ENCODE assay signal across 8 mouse cellular contexts in the genomic region with DNA sequence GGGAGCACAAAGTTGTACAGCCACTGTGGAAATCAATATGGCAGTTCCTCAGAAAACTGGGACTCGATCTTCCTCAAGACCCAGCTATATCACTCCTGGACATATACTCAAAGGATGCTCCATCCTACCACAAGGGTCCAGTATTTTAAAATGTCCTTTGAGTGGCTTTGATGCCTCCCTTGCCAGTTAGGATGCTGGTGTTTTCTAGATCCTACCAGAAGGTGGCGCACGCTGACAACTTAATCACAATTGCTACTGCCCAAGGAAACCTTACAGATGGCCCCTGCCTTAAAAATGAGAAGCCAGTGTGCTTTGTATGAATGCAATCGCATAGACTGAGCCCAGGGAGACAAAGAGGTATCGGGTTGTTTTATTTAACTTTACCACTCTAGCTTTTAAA. TPM values are rescaled to one million over a fixed set of nuclear protein-coding genes. Genes with fewer than 3 reads are reported as not detected.
DNase-seq lines count a peak whose midpoint lies in the region; ATAC-seq lines count a peak whose summit lies in the region.

No protein-coding gene starts in this region.

- H3K4me1 ChIP-seq in liver, embryonic 12.5 days, result no peaks in the 10 kb centered on the region

- WGBS in liver, embryonic 12.5 days (ENCODE audit: insufficient replicate concordance), result 12% methylated on average over 5 of the region's 5 CpGs

- no peaks in the 10 kb centered on the region for H3K9me3 ChIP-seq in liver, embryonic 12.5 days (replicated peaks)

- DNase-seq in liver, result peak; percentile 68
- peak; percentile 68 to 80 for DNase-seq in cerebellum, postnatal 4 days (ENCODE audit: low spot score in 2 of 2)
- peak; percentile 41 to 59 for DNase-seq in gastrocnemius, adult 8-10 months (ENCODE audit: low spot score in 2 of 2)
- DNase-seq in kidney, adult 18-20 months, result peak; percentile 76
- DNase-seq in left cerebral cortex, postnatal 4 days, result peak; percentile 82
- peak; percentile 38 to 41 for DNase-seq in spleen, postnatal 36 days (ENCODE audit: low spot score in 2 of 2)

- intact Hi-C loops in left cerebral cortex, postnatal 4 days (cut with DNase I), result loop anchor here (2.0 kb wide), 1 partner anchor 522 kb away; no protein-coding TSS in a partner anchor

- H3K4me2 ChIP-seq in liver, embryonic 12.5 days, result no peak overlapping the region

- H3K4me3 ChIP-seq in liver, embryonic 12.5 days, result no peak overlapping the region

- no peak overlapping the region for H3K27ac ChIP-seq in liver, embryonic 12.5 days

- H3K27me3 ChIP-seq in liver, embryonic 12.5 days (replicated peaks), result no peaks in the 10 kb centered on the region

- H3K36me3 ChIP-seq in liver, embryonic 12.5 days, result peaks cover 13% of the 10 kb centered on the region

- no peak overlapping the region for H3K9ac ChIP-seq in liver, embryonic 12.5 days

- no peak for ATAC-seq in liver, embryonic 12.5 days
- peak; percentile 77 for ATAC-seq in monocyte, adult 5-6 weeks (replicated peaks; ENCODE audit: insufficient number of reproducible peaks, low FRiP score, low TSS enrichment, poor library complexity, severe bottlenecking)

RNA-seq across cellular contexts. Expression of a gene that starts 15.7 kb away (rescaled TPM):
- 61.0 TPM in 2 replicates for polyA plus RNA-seq in liver, embryonic 12.5 days (2016; fragmentation: Nextera tagmentation; extraction: Ambion mirVana)
- total RNA-seq in gastrocnemius, adult 8-10 months (2022), result 10 to 100 TPM; 61.7 to 82.6 (median 76.8) TPM
- total RNA-seq in left cerebral cortex, postnatal 4 days (2021), result 10 to 100 TPM; 64.4 to 68.7 TPM
- total RNA-seq in monocyte, adult 5-6 weeks (2017), result 40.4 to 59.9 TPM (median 59.3 TPM) in 3 replicates
